Mouse (Mus musculus) gastrocnemius, postnatal 4 days (tissue): ENCODE measurements around the gene Dennd5a. TPM values are rescaled to one million over a fixed set of nuclear protein-coding genes. Genes with fewer than 3 reads are reported as not detected.

ENCODE experiments used
- DNase-seq, 2 experiments: peaks; one replicate each; pipeline ENCODE4 v3.0.0; 2021 to 2022; ENCODE audit warnings: low spot score in 2 of 2, mixed read lengths in 2 of 2
- total RNA-seq, 2 experiments: library from RNA; stranded (reverse); gene quantifications; 2 replicates each; pipeline ENCODE4 v1.2.3; 2021

The Dennd5a gene
- total RNA-seq, 2 experiments from 2014 or later: 113 to 127 TPM

DNA sequence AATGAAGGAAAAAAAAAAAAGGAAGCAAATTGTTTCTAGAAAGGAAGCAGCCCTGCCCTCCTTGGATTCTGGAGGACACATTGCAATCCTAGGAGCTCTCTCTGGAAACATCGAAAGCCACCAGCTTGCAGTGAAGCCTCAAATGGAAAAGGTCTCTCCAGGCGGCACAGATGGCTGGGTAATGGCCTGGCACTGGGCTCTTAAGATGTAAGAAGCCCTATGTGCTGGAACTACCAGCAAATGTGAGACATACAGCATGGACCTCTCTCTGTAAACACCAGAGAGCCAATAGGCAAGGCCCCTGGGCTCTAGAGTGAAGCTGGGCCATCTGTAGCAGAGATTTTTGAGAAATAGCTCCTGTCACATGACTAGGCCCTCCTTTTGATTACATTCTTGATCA lies 70.0 kb downstream of the Dennd5a start:
- no peak for DNase-seq

DNA sequence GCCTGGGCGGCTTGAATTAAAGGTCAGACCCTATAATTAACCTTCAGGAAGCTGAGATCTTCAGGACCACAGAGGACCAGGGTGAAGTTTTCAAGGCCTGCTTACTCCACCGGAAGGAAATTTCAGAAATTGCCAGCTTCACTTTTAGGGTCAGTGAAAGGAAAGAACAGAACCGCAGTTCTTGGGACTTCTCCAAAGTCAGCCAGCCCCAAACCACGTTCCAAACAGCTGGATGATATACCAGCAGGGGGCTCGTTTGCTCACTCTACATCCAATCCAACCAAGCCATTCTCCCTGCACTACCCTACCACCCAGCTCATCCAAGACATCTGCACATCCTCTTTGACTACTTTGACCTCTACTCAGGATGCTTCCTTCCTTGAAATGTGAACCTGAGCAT lies 71.0 kb downstream of the Dennd5a start:
- no peak for DNase-seq

GRCm38 (mm10) chr7:109886249-109886648 lies 74.0 kb downstream of the Dennd5a start:
- DNase-seq: no peak

- no peak for DNase-seq
Measured at GRCm38 (mm10) chr7:109882574-109882973, 77.7 kb downstream of the Dennd5a start.

- no peak for DNase-seq
Measured at GRCm38 (mm10) chr7:109881561-109882099, 78.6 kb downstream of the Dennd5a start.

GRCm38 (mm10) chr7:109879158-109879557 lies 81.1 kb downstream of the Dennd5a start:
- DNase-seq: peak in 1 of 2 experiments; percentile 35

- no peak for DNase-seq
Measured at GRCm38 (mm10) chr7:109876085-109876484, 84.2 kb downstream of the Dennd5a start.

- no peak for DNase-seq
Measured at GRCm38 (mm10) chr7:109875598-109875997, 84.7 kb downstream of the Dennd5a start.

DNA sequence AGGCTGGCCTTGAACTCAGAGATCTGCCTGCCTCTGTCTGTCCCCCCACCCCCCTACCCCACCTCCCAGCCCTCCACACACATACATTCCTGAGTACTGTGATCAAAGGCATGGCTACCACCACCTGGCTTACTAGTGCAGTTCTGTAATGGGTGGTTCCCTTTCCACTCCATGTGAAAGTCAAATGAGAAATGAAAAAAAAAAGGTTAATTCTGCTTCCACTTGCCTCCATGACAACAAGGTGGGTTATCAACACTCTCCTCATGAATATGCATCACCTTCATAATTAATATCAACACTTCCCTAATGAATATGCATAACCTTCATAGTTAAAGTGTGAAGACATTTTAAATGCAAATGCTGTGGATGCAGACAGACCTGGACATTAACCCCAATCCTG lies 85.2 kb downstream of the Dennd5a start:
- no peak for DNase-seq

- DNase-seq: no peak
Measured at GRCm38 (mm10) chr7:109873170-109873569, 87.1 kb downstream of the Dennd5a start.

DNA sequence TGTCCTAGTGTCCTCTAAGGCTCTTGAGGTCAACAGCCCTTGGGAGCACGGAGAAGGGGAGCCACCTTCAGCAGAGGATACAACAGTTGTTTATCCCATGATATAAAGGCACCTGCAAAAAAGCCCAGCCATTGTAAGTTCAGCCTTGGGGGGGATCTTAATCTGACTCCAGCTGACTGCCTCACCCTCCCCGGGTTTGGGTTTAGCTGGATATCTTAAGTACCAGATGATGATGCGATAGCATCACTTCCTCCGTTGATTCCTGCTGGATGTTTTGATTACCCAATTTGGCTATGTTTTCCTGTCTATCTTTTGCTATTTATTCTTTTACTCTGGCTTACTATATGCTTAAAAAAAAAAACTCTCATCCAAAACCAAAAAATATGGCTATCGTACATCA lies 89.0 kb downstream of the Dennd5a start:
- no peak for DNase-seq

GRCm38 (mm10) chr7:109868498-109868897 lies 91.8 kb downstream of the Dennd5a start:
- no peak for DNase-seq

DNA sequence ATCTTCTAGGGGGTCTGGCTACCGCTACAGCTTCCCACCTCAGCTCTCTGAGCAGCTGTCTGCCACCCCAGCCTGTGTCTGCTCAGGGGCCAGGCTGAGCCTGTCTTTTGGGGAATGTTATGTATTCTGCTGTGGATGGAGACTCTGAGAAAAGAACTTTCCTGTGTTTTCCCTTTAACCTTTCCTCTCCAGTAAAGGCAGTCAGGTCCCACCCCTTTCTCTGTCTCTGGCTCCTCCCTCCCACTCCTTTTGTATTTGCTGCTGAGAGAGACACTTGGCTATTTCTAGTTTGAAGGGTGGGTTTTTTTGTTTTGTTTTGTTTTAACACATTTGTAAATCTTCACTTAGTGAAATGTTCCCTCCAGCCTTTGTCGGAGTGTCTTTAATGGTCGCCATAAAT lies 93.6 kb downstream of the Dennd5a start:
- no peak for DNase-seq

DNA sequence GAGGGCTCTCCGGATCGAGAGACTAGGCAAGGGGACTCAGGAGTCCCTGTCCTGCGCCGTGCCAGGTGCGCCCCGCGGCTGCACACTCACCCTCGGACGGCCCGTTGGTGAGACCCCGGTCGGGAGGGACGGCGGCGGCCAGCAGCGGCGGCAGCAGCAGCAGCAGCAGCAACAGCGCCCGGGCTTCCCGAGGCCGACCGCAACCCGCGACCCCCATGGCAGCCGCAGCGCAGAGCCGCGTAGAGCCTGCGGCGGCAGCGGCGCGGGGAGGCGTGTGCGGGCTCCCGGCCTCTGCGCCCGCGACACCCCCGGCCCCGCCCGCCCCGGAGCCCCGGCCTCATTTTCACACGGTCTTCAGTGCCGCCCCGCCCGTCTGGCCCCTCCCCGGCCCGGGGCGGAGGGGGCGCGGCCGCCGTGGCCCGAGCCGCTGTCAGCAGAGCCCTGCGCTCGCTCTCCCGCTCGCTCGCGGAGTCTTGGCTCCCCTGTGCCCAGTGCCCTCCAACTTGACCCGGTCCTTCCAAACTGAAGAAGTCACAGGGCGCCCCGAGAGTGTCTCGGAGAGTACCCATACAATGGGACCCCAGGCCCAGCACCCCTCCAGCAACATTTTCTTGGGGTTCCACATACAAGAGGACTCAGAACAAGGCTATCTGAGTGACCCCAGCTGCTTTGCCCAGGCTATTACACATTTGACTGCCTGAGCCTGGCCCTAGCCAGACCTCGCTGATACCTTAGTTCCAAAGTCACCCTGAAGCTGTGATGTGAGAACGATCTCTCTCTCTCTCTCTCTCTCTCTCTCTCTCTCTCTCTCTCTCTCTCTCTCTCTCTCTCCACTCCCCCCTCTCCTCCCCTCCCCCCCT lies 94.7 kb downstream of the Dennd5a start, which contains the start of gene Scube2:
Gene Scube2, minus strand, starts transcription at position 310 of the 860 bp plus-strand sequence.
- DNase-seq: peak in 1 of 2 experiments; percentile 36

GRCm38 (mm10) chr7:109863561-109863960 lies 96.7 kb downstream of the Dennd5a start:
- no peak for DNase-seq

DNA sequence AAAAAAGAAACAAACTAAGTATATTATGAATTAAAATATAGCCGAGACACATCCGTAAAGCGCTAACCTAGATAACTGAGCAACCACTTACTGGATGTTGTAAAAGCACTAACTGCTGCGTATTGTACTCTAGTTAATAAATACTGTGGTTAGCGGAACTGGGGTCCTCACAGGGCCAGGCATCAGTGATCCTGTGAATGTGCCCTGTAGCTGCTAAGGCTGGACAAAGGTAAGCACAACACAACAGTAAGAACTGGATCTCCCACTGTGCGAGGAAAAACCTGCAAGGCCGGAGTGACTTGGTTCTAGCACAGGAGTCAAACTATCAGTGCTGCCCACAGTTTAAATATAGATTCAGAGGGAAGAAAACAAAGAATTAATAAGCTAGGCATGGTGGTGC lies 100.1 kb downstream of the Dennd5a start:
- DNase-seq: no peak

- DNase-seq: no peak
Measured at GRCm38 (mm10) chr7:109859354-109859753, 100.9 kb downstream of the Dennd5a start.

- DNase-seq: no peak
Measured at GRCm38 (mm10) chr7:109852752-109853212, 107.5 kb downstream of the Dennd5a start.

DNA sequence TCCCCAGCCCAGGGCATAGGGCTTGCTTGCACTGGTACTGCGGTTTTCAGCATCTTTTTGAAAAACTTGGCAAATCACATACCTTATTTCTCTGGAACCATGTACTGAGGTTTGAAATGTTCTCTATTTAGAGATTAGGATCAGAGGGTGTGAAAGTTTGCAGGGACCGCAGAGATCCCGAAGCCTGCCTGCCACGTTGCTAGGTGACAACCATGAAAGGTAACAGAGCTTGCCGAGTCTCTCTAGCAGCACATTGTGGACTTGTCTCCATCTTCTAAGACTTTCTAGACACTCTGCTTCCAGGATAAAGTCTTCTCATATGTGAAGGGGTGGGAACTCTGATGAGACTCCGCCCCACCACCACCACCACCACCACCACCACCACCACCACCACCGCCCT lies 108.3 kb downstream of the Dennd5a start:
- no peak for DNase-seq

GRCm38 (mm10) chr7:109850531-109850930 lies 109.7 kb downstream of the Dennd5a start:
- no peak for DNase-seq

DNA sequence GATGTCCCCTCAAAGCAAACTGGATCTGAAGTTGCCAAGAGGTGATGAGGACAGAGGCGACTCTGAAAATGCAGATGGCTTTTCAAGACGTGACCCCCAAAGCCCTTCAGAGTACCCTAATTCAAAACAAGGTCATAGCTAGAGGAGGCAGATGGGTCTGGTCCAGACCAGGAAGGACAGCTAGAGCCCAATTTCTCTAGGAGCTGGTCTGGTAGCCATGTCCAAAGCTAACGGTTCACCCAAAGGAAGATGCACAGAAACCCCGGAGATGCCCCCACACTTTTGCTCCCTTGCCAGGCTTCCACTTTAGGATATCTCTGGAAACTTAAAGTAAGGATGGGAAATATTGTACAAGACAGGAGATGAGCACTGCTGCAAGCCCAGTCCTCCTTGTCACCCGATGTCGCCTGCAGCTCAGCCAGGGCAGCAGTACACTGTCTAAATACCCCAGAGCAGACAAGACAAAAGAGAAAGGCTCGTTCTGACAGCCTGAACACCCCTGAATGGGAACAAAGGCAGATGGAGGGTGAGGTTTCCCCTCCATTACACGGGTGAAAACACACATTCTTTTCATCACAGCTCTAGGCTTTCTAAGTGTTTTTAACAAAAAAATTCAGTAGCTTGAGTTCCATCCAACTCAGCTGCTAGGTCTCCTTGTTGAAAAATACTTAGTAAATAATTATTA lies 110.4 kb downstream of the Dennd5a start:
- no peak for DNase-seq
